Mouse (Mus musculus) midbrain, postnatal 0 days (tissue): ENCODE data around the gene Hist1h2bg. TPM values are rescaled to one million over a fixed set of nuclear protein-coding genes. Genes with fewer than 3 reads are reported as not detected.
"Not testable (repeated sequence)": the region's sequence is repeated elsewhere in the genome, so short reads cannot be mapped to it uniquely, and the experiment has no call there.

Experiments
- ATAC-seq: fragments of 200-750 bp; cut with Nextera tagmentation; 2 replicates; pipeline ENCODE4 v1.8.0; 2017; ENCODE audit warnings: moderate number of reproducible peaks, mild to moderate bottlenecking, moderate TSS enrichment, moderate library complexity; ENCODE audit not compliant: low FRiP score
- DNase-seq: peaks from one replicate; pipeline ENCODE4 v3.0.0-alpha.2; 2015; ENCODE audit warnings: low spot score
- H3K27ac ChIP-seq: fragments of 300-500 bp; sonication (generic); 2 replicates; pipeline ENCODE4 v1.5.1; 2014; ENCODE audit warnings: low read depth, mild to moderate bottlenecking, low read length, mixed read lengths
- H3K27me3 ChIP-seq: fragments of 300-500 bp; sonication (generic); 2 replicates; pipeline ENCODE4 v1.6.1; 2014; ENCODE audit warnings: low read length, control low read depth, mixed read lengths; ENCODE audit not compliant: insufficient read depth
- H3K36me3 ChIP-seq: fragments of 300-500 bp; sonication (generic); 2 replicates; pipeline ENCODE4 v1.6.1; 2014; ENCODE audit warnings: low read length, control low read depth, mixed read lengths; ENCODE audit not compliant: insufficient read depth
- H3K4me1 ChIP-seq: fragments of 300-500 bp; sonication (generic); 2 replicates; pipeline ENCODE4 v1.6.1; 2014; ENCODE audit warnings: mild to moderate bottlenecking, control low read depth, antibody characterized with exemption, low read length, mixed read lengths; ENCODE audit not compliant: insufficient read depth
- H3K4me2 ChIP-seq: fragments of 300-500 bp; sonication (generic); 2 replicates; pipeline ENCODE4 v1.6.1; 2014; ENCODE audit warnings: low read depth, mild to moderate bottlenecking, low read length, mixed read lengths; ENCODE audit not compliant: poor library complexity, severe bottlenecking
- H3K4me3 ChIP-seq: fragments of 300-500 bp; sonication (generic); 2 replicates; pipeline ENCODE4 v1.5.1; 2014; ENCODE audit warnings: low read depth, mild to moderate bottlenecking, low read length, moderate library complexity
- H3K9ac ChIP-seq: fragments of 300-500 bp; sonication (generic); replicated peaks from 2 replicates; pipeline ENCODE4 v1.6.1; 2014; ENCODE audit warnings: mild to moderate bottlenecking, low read length, moderate library complexity, mixed read lengths; ENCODE audit not compliant: poor library complexity, severe bottlenecking
- H3K9me3 ChIP-seq: fragments of 300-500 bp; sonication (generic); 2 replicates; pipeline ENCODE4 v1.6.1; 2016; ENCODE audit warnings: low read length, control low read depth
- CTCF ChIP-seq: IDR thresholded peaks from 2 replicates; pipeline ENCODE4 v1.5.1; 2016; ENCODE audit warnings: antibody characterized with exemption, mild to moderate bottlenecking
- WGBS: fragments of 180-500 bp; shearing (Covaris S2); extraction: QIAGEN DNeasy Blood & Tissue Kit; methylation state at CpG from one replicate; pipeline ENCODE4 v1.1.7; 2014; 5-methylcytosine and 5-hydroxymethylcytosine counted together
- polyA plus RNA-seq: library from polyadenylated mRNA; unstranded; fragments of >200 nt; fragmentation: Nextera tagmentation; extraction: Ambion mirVana; gene quantifications from 2 replicates; pipeline ENCODE4 v1.2.1, GENCODE M21; 2015
- total RNA-seq: library from RNA; depleted of rRNA; stranded (reverse); fragments of >200 nt; gene quantifications from 2 replicates; pipeline ENCODE4 v1.2.3, GENCODE M21; 2014

Gene Hist1h2bg
- total and polyA plus RNA-seq, 2 experiments from 2014 or later: 2.8 to 572 TPM

DNA sequence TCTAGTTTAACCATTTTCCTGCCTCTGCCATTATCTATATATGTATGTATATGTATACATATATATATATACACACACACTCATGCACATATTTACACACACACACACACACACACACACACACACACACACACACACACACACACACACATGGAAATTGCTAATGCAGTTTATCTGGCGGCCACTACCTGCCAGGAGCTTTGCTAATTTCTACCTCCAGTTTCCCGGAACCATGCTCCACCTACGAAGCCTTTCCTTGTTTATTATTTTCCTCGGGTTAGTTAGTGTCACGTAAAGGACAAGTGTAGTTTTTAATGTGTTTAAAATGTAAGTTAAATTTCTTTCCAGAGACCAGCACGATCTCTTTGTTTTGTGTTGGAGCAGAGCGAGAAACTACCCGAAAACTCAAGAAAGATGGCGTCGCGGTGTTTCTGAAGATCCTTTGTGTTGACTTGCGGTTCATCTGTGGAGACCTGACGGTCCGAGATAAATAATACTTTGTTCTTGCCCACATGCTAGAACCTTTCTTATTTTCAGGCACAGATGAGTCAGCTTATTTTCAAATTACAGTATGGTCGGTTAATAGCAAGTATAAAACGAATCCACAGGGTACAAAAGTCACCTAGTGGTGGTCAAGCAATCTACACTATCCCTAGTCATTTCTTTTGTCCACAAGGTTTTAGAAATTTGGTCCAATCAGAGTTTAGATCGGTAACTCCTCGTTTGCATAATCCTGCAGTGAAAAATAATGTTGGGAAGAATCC, 8.3 kb upstream of the Hist1h2bg start:
- ATAC-seq: peak; percentile 61
- 1% methylated on average over 18 of the region's 18 CpGs for WGBS
- peak overlapping the region; percentile 70 for H3K4me2 ChIP-seq
- no peaks in the 10 kb centered on the region for H3K9me3 ChIP-seq
- DNase-seq: peak; percentile 87
- no peaks in the 10 kb centered on the region for H3K27me3 ChIP-seq
- H3K9ac ChIP-seq: peak overlapping the region; percentile 56
- H3K36me3 ChIP-seq: no peaks in the 10 kb centered on the region
- TF ChIP-seq CTCF: peak; percentile 77
- H3K4me3 ChIP-seq: peak overlapping the region; percentile 42
- peak overlapping the region; percentile 94 for H3K27ac ChIP-seq
- no peaks in the 10 kb centered on the region for H3K4me1 ChIP-seq

DNA sequence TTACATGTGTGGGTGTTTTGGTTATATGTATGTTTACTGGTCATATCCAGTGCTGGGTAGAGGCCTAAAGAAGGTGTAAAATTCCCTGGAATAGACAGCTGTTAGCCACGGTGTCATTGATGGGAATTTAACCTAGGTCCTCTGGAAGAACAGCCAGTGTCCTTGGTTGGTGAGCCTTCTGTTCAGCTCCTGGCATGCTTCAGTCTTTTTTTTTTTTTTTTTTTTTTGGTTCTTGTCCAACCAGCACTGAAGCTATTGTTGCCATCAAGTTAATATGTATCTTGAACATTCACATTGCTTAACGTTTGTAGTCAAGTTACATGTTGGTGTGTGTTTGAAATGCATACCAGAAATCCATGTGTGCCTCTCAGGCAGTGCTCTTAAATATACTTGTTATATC, 6.7 kb upstream of the Hist1h2bg start:
- no peaks in the 10 kb centered on the region for H3K9me3 ChIP-seq
- 89% methylated on average over 2 of the region's 2 CpGs for WGBS
- no peak overlapping the region for H3K27ac ChIP-seq

DNA sequence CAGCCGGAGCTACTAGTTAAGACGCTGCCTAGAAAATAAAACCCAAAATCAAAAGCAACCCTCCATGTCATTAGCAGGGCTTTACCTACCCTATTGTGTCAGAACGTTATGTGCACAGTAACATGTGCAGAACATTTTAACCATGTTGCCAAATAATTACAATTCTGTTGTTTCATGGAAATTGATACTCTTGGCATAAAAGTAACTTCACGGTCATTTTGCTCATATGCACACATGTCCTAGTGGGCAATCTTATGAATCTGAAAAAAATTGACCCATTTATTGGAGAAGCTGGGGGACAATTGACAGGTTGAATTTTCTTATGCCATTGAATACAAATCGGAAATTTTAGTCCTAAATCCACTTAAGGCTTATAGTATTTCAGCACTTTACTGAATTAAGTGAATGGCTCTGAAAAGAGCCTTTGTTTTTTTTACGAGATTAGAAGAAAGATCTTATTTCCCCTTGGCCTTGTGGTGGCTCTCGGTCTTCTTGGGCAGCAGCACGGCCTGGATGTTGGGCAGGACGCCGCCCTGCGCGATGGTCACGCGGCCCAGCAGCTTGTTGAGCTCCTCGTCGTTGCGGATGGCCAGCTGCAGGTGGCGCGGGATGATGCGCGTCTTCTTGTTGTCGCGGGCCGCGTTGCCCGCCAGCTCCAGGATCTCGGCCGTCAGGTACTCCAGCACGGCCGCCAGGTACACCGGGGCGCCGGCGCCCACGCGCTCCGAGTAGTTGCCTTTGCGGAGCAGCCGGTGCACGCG, 755 bp upstream of the Hist1h2bg start:
- Histone ChIP-seq H3K4me3 (peak overlapping the region; percentile 39), H3K4me2 (peak overlapping the region; percentile 52), H3K27ac (peak overlapping the region; percentile 86), H3K9ac (0 out of 2 replicates have a peak overlapping the region, but pooled peaks have one; percentile 36)
- H3K4me1 ChIP-seq, DNase-seq, H3K36me3 ChIP-seq, H3K27me3 ChIP-seq, H3K9me3 ChIP-seq: not testable (repeated sequence)
- WGBS: under 1% methylated on average over 15 of the region's 41 CpGs
- ATAC-seq: peak; percentile 19; the same call in 1 of the 2 replicates

More for the DNA sequence above, 6.7 kb upstream of the Hist1h2bg start:
- Histone ChIP-seq H3K4me3 (no peak overlapping the region), H3K9ac (no peak overlapping the region), H3K4me1 (no peaks in the 10 kb centered on the region), H3K4me2 (no peak overlapping the region), H3K36me3 (no peaks in the 10 kb centered on the region), H3K27me3 (no peaks in the 10 kb centered on the region)
- DNase-seq (no peak), ATAC-seq (no peak)
- no peak for TF ChIP-seq CTCF

DNA sequence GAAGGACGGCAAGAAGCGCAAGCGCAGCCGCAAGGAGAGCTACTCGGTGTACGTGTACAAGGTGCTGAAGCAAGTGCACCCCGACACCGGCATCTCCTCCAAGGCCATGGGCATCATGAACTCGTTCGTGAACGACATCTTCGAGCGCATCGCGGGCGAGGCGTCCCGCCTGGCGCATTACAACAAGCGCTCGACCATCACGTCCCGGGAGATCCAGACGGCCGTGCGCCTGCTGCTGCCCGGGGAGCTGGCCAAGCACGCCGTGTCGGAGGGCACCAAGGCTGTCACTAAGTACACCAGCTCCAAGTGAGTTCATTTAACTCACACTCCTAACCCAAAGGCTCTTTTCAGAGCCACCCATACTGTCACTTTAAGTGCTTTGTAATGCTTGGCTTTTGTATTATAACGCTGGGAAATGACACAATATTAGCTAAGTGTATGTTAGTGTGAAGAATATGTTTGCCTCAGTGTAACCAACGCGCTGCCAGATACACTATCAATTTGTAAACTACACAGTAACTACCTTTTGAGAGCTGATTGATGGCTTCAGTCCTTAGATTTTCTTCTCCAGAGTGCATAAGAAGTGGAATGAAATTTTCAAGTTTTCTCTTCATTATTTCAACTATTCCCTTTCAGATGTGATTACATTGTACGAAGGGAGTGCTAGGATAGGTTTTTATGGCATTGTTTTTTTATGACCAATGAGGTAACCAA, 465 bp downstream of the Hist1h2bg start:
- H3K4me2 ChIP-seq: peak overlapping the region; percentile 52
- H3K9me3 ChIP-seq, H3K27me3 ChIP-seq, DNase-seq, ATAC-seq, H3K4me1 ChIP-seq, H3K36me3 ChIP-seq: not testable (repeated sequence)
- H3K27ac ChIP-seq: peak overlapping the region; percentile 86
- peak overlapping the region; percentile 39 for H3K4me3 ChIP-seq
- under 1% methylated on average over 8 of the region's 34 CpGs for WGBS
- peak overlapping the region; percentile 50; the same call in 1 of the 2 replicates for H3K9ac ChIP-seq

DNA sequence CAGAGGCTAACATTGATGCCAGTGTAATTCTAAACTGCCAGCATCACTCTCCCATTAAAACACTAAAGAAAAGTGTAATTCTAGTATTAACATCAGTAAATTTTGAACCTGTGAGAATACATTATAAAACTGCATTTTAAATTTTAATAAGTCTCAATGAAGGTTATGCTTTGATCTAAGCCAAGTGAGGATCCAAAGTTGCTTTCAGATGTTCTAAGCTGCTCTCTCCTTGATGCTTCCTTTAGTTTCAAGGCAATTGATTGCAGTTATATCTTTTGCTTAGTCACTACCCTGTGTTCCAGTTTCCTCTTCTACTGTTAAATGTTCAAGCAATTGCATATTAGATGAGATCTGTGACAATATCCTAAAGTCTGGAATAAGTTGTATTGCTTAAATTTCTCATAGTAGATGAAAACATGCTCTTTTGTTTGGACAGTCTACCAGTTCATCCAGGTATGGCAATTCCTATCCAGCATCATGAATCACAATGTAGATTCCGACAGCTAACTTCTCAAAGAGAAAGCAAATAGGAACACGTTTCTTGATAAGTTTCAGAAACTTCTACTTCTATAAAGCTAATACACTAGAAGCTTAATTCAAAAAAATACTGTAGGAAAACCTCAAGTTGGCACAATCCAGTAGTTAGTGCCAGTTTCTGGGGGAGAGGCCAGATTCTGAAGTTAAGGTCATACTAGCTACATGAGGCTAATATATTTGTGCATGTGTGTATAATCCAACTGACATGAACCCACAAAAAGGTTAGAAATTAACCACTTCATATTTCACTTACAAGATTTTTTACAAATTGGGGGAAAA, 1.2 kb downstream of the Hist1h2bg start:
- H3K27ac ChIP-seq: no peak overlapping the region
- ATAC-seq (no peak), DNase-seq (no peak)
- 0 out of 2 replicates have a peak overlapping the region, but pooled peaks have one; percentile 20 for H3K9ac ChIP-seq
- H3K4me1 ChIP-seq: 0 out of 2 replicates have a peak, but pooled peaks cover 8% of the 10 kb centered on the region
- 45% methylated on average over 2 of the region's 2 CpGs for WGBS
- no peaks in the 10 kb centered on the region for H3K9me3 ChIP-seq
- H3K4me3 ChIP-seq: peak overlapping the region; percentile 39; the same call in 1 of the 2 replicates
- peak overlapping the region; percentile 52 for H3K4me2 ChIP-seq
- H3K27me3 ChIP-seq: no peaks in the 10 kb centered on the region
- no peak for TF ChIP-seq CTCF
- H3K36me3 ChIP-seq: no peaks in the 10 kb centered on the region

DNA sequence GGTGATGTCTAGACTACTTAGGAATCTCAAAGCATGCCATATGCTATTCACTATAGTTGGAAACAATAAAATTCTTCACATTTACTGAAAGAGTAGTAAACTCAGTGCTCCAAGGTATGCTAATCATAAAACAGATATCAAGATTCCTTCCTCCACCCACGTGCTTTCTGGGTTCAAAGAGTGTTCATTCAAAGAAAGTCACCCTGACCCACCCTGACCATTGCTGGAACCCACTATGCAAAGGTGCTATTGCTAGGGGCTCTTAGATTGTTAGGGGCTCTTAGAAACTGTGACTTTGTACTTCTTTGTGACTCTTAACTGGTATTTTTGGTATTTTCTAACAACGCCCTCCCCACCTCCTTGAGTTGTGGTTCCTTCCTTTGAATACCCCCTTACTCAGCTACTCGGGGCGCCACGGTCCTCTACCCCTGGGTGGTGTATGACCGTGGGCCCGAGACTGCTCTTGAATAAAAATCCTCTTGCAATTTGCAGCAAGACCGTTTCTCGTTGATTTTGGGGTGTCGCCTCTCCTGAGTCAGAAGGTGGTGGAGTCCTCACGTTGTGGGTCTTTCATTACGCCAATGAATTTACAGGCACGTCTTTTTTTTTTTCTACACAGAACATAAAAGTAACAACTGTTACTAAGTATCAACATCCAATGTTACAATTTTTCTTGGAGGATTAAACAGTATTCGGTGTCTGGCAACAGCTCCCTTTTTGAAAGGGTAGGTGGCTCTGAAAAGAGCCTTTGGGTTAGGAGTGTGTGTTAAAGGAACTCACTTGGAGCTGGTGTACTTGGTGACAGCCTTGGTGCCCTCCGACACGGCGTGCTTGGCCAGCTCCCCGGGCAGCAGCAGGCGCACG, 2.1 kb downstream of the Hist1h2bg start:
- Histone ChIP-seq H3K4me3 (peak overlapping the region; percentile 30; the same call in 1 of the 2 replicates), H3K4me2 (peak overlapping the region; percentile 54), H3K27ac (peak overlapping the region; percentile 47; the same call in 1 of the 2 replicates)
- DNase-seq, H3K27me3 ChIP-seq, ATAC-seq, H3K36me3 ChIP-seq, H3K9me3 ChIP-seq, H3K4me1 ChIP-seq, H3K9ac ChIP-seq: not testable (repeated sequence)
- 12% methylated on average over 18 of the region's 20 CpGs for WGBS

DNA sequence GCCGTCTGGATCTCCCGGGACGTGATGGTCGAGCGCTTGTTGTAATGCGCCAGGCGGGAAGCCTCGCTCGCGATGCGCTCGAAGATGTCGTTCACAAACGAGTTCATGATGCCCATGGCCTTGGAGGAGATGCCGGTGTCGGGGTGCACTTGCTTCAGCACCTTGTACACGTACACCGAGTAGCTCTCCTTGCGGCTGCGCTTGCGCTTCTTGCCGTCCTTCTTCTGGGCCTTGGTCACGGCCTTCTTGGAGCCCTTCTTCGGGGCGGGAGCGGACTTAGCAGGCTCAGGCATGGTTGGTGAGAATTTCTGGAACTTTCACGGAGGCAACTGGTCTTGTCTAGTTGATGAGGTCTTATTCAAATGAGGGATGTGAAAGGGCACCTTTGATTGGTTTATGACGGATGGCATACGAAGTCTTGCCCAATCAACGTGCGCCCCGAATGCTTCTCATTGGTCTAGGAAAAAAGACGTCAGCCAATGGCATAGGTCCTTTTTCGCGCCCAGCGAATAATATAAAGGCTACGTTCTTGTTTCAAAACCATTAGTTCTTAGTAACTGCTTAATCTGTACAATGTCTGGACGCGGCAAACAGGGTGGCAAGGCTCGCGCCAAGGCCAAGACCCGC, 2.8 kb downstream of the Hist1h2bg start, which contains the start of the genes Hist1h2bf and Hist1h2ad:
Hist1h2bf (minus strand) TSS at position 299 of the 627 bp plus-strand sequence.
Hist1h2ad (plus strand) TSS at position 484 of the 627 bp plus-strand sequence.
- H3K27me3 ChIP-seq, H3K9ac ChIP-seq, H3K4me1 ChIP-seq, H3K9me3 ChIP-seq, H3K36me3 ChIP-seq: not testable (repeated sequence)
- Histone ChIP-seq H3K4me3 (peak within 1 kb of the TSS; percentile 38), H3K27ac (peak within 1 kb of the TSS; percentile 67), H3K4me2 (peak within 1 kb of the TSS; percentile 54)
- DNase-seq: peak; percentile 99
- peak; percentile 93 for ATAC-seq
- WGBS: under 1% methylated on average over 22 of the region's 42 CpGs
